Mouse (Mus musculus) heart, embryonic 13.5 days (tissue): Measurements from ENCODE around the gene Antxr2. TPM values are rescaled to one million over a fixed set of nuclear protein-coding genes. Genes with fewer than 3 reads are reported as not detected.

Experiments
- ATAC-seq: fragments of 200-750 bp; cut with Nextera tagmentation; 2 replicates; pipeline ENCODE4 v1.8.0; 2017; ENCODE audit warnings: moderate TSS enrichment; ENCODE audit not compliant: insufficient number of reproducible peaks, low FRiP score, low TSS enrichment; ENCODE audit errors: extremely low read depth
- H3K27ac ChIP-seq: fragments of 300-500 bp; sonication (generic); replicated peaks from 2 replicates; pipeline ENCODE4 v1.5.1; 2015; ENCODE audit warnings: moderate library complexity, mild to moderate bottlenecking, inconsistent platforms
- H3K27me3 ChIP-seq: fragments of 300-500 bp; sonication (generic); replicated peaks from 2 replicates; pipeline ENCODE4 v1.6.1; 2015; ENCODE audit warnings: mild to moderate bottlenecking, inconsistent platforms
- H3K36me3 ChIP-seq: fragments of 300-500 bp; sonication (generic); 2 replicates; pipeline ENCODE4 v1.6.1; 2015; ENCODE audit warnings: mild to moderate bottlenecking, inconsistent platforms
- H3K4me1 ChIP-seq: fragments of 300-500 bp; sonication (generic); 2 replicates; pipeline ENCODE4 v1.6.1; 2015; ENCODE audit warnings: inconsistent platforms
- H3K4me2 ChIP-seq: fragments of 300-500 bp; sonication (generic); 2 replicates; pipeline ENCODE4 v1.6.1; 2015; ENCODE audit warnings: inconsistent platforms, mild to moderate bottlenecking, moderate library complexity
- H3K4me3 ChIP-seq: fragments of 300-500 bp; sonication (generic); 2 replicates; pipeline ENCODE4 v1.5.1; 2015; ENCODE audit warnings: moderate library complexity, mild to moderate bottlenecking, inconsistent platforms
- H3K9ac ChIP-seq: fragments of 300-500 bp; sonication (generic); 2 replicates; pipeline ENCODE4 v1.6.1; 2015; ENCODE audit warnings: inconsistent platforms, mild to moderate bottlenecking, moderate library complexity
- H3K9me3 ChIP-seq: fragments of 300-500 bp; sonication (generic); 2 replicates; pipeline ENCODE4 v1.6.1; 2016; ENCODE audit warnings: inconsistent platforms
- WGBS: fragments of 180-500 bp; shearing (Covaris S2); methylation state at CpG from one replicate; pipeline ENCODE4 v1.1.7; 2015; ENCODE audit warnings: mixed read lengths; 5-methylcytosine and 5-hydroxymethylcytosine counted together
- polyA plus RNA-seq: library from polyadenylated mRNA; unstranded; fragments of >200 nt; fragmentation: Nextera tagmentation; extraction: Ambion mirVana; gene quantifications from 2 replicates; pipeline ENCODE4 v1.2.1, GENCODE M21; 2015

Antxr2 gene
- polyA plus RNA-seq, 1 experiment from 2014 or later: 50.3 TPM

- H3K4me1 ChIP-seq: peaks cover 38% of the 10 kb centered on the region
- H3K9me3 ChIP-seq: no peaks in the 10 kb centered on the region
- no peak overlapping the region for H3K27ac ChIP-seq
- H3K27me3 ChIP-seq: no peaks in the 10 kb centered on the region
- no peak overlapping the region for H3K4me2 ChIP-seq
- 95% methylated on average over 9 of the region's 9 CpGs for WGBS
- no peak for ATAC-seq
- H3K4me3 ChIP-seq: no peak overlapping the region
- peaks cover 13% of the 10 kb centered on the region for H3K36me3 ChIP-seq
- no peak overlapping the region for H3K9ac ChIP-seq
These were observed 47.5 kb downstream of the Antxr2 start for GRCm38 (mm10) chr5:97983375-97983774.

GRCm38 (mm10) chr5:97980472-97980871, 50.4 kb downstream of the Antxr2 start:
- peak overlapping the region; percentile 63 for H3K4me2 ChIP-seq
- peak overlapping the region; percentile 75 for H3K9ac ChIP-seq
- peaks cover 16% of the 10 kb centered on the region for H3K36me3 ChIP-seq
- peak; percentile 78 for ATAC-seq
- H3K4me3 ChIP-seq: peak overlapping the region; percentile 20
- H3K9me3 ChIP-seq: no peaks in the 10 kb centered on the region
- WGBS: 8% methylated on average over 14 of the region's 14 CpGs
- peaks cover 33% of the 10 kb centered on the region for H3K4me1 ChIP-seq
- H3K27ac ChIP-seq: peak overlapping the region; percentile 98
- no peaks in the 10 kb centered on the region for H3K27me3 ChIP-seq

GRCm38 (mm10) chr5:97973293-97973692, 57.5 kb downstream of the Antxr2 start:
- H3K9me3 ChIP-seq: no peaks in the 10 kb centered on the region
- H3K36me3 ChIP-seq: peaks cover 64% of the 10 kb centered on the region
- H3K27me3 ChIP-seq: no peaks in the 10 kb centered on the region
- 80% methylated on average over 1 of the region's 1 CpGs for whole genome bisulfite sequencing
- ATAC-seq: no peak
- H3K4me3 ChIP-seq: no peak overlapping the region
- H3K4me1 ChIP-seq: no peaks in the 10 kb centered on the region
- H3K4me2 ChIP-seq: no peak overlapping the region
- no peak overlapping the region for H3K9ac ChIP-seq
- H3K27ac ChIP-seq: no peak overlapping the region

- no peak overlapping the region for H3K9ac ChIP-seq
- H3K27me3 ChIP-seq: no peaks in the 10 kb centered on the region
- peaks cover 57% of the 10 kb centered on the region for H3K36me3 ChIP-seq
- 79% methylated on average over 4 of the region's 4 CpGs for WGBS
- H3K4me1 ChIP-seq: no peaks in the 10 kb centered on the region
- H3K27ac ChIP-seq: no peak overlapping the region
- H3K9me3 ChIP-seq: no peaks in the 10 kb centered on the region
- no peak for ATAC-seq
- no peak overlapping the region for H3K4me3 ChIP-seq
- H3K4me2 ChIP-seq: no peak overlapping the region
These were observed 58.8 kb downstream of the Antxr2 start for GRCm38 (mm10) chr5:97972029-97972428.

GRCm38 (mm10) chr5:97971236-97971635, 59.6 kb downstream of the Antxr2 start:
- no peak for ATAC-seq
- H3K4me2 ChIP-seq: no peak overlapping the region
- no peak overlapping the region for H3K27ac ChIP-seq
- H3K36me3 ChIP-seq: peaks cover 56% of the 10 kb centered on the region
- no peak overlapping the region for H3K4me3 ChIP-seq
- H3K9me3 ChIP-seq: no peaks in the 10 kb centered on the region
- 49% methylated on average over 3 of the region's 3 CpGs for WGBS
- no peaks in the 10 kb centered on the region for H3K4me1 ChIP-seq
- no peaks in the 10 kb centered on the region for H3K27me3 ChIP-seq
- no peak overlapping the region for H3K9ac ChIP-seq

- Histone ChIP-seq H3K4me2 (no peak overlapping the region), H3K9ac (no peak overlapping the region), H3K9me3 (no peaks in the 10 kb centered on the region), H3K36me3 (peaks cover 54% of the 10 kb centered on the region), H3K4me3 (no peak overlapping the region), H3K4me1 (no peaks in the 10 kb centered on the region), H3K27me3 (no peaks in the 10 kb centered on the region), H3K27ac (no peak overlapping the region)
- 75% methylated on average over 5 of the region's 5 CpGs for WGBS
- ATAC-seq: no peak
These were observed 63.8 kb downstream of the Antxr2 start for GRCm38 (mm10) chr5:97967044-97967443.

- no peak overlapping the region for H3K9ac ChIP-seq
- no peaks in the 10 kb centered on the region for H3K9me3 ChIP-seq
- no peak for ATAC-seq
- no peaks in the 10 kb centered on the region for H3K27me3 ChIP-seq
- H3K36me3 ChIP-seq: peaks cover 58% of the 10 kb centered on the region
- H3K4me3 ChIP-seq: no peak overlapping the region
- H3K4me2 ChIP-seq: no peak overlapping the region
- H3K27ac ChIP-seq: no peak overlapping the region
- no peaks in the 10 kb centered on the region for H3K4me1 ChIP-seq
These were observed 64.7 kb downstream of the Antxr2 start for GRCm38 (mm10) chr5:97966101-97966500.

GRCm38 (mm10) chr5:97964444-97964843, 66.4 kb downstream of the Antxr2 start:
- Histone ChIP-seq H3K4me3 (no peak overlapping the region), H3K27me3 (no peaks in the 10 kb centered on the region), H3K27ac (no peak overlapping the region), H3K36me3 (peaks cover 66% of the 10 kb centered on the region), H3K4me1 (peaks cover 7% of the 10 kb centered on the region), H3K9ac (no peak overlapping the region), H3K9me3 (no peaks in the 10 kb centered on the region), H3K4me2 (no peak overlapping the region)
- WGBS: 66% methylated on average over 2 of the region's 2 CpGs
- ATAC-seq: no peak

- Histone ChIP-seq H3K4me2 (no peak overlapping the region), H3K36me3 (peaks cover 78% of the 10 kb centered on the region), H3K4me1 (peaks cover 7% of the 10 kb centered on the region), H3K4me3 (no peak overlapping the region), H3K9me3 (no peaks in the 10 kb centered on the region), H3K9ac (no peak overlapping the region), H3K27ac (no peak overlapping the region), H3K27me3 (no peaks in the 10 kb centered on the region)
- ATAC-seq: no peak
- 86% methylated on average over 3 of the region's 3 CpGs for WGBS
These were observed 68.3 kb downstream of the Antxr2 start for GRCm38 (mm10) chr5:97962512-97962911.

- Histone ChIP-seq H3K9ac (no peak overlapping the region), H3K27me3 (no peaks in the 10 kb centered on the region), H3K9me3 (no peaks in the 10 kb centered on the region), H3K4me2 (no peak overlapping the region), H3K36me3 (peaks cover 81% of the 10 kb centered on the region), H3K4me1 (peaks cover 7% of the 10 kb centered on the region), H3K4me3 (no peak overlapping the region), H3K27ac (no peak overlapping the region)
- ATAC-seq: no peak
- WGBS: 58% methylated on average over 7 of the region's 7 CpGs
These were observed 69.1 kb downstream of the Antxr2 start for GRCm38 (mm10) chr5:97961786-97962185.

GRCm38 (mm10) chr5:97959651-97960050, 71.2 kb downstream of the Antxr2 start:
- H3K9me3 ChIP-seq: no peaks in the 10 kb centered on the region
- H3K27ac ChIP-seq: no peak overlapping the region
- H3K36me3 ChIP-seq: peaks cover 84% of the 10 kb centered on the region
- H3K4me2 ChIP-seq: no peak overlapping the region
- ATAC-seq: no peak
- peaks cover 7% of the 10 kb centered on the region for H3K4me1 ChIP-seq
- no peak overlapping the region for H3K4me3 ChIP-seq
- H3K9ac ChIP-seq: no peak overlapping the region
- 27% methylated on average over 2 of the region's 2 CpGs for WGBS
- H3K27me3 ChIP-seq: no peaks in the 10 kb centered on the region

- Histone ChIP-seq H3K4me3 (no peak overlapping the region), H3K9ac (no peak overlapping the region), H3K27ac (no peak overlapping the region), H3K4me2 (no peak overlapping the region), H3K9me3 (no peaks in the 10 kb centered on the region), H3K36me3 (peaks cover 78% of the 10 kb centered on the region), H3K27me3 (no peaks in the 10 kb centered on the region), H3K4me1 (peaks cover 7% of the 10 kb centered on the region)
- no peak for ATAC-seq
- WGBS: 64% methylated on average over 3 of the region's 3 CpGs
These were observed 71.8 kb downstream of the Antxr2 start for GRCm38 (mm10) chr5:97959010-97959409.
